Mouse (Mus musculus) bone marrow macrophage, adult 2 months (primary cell): ENCODE measurements around the gene Atp5d.

ENCODE experiments used
- CTCF ChIP-seq: IDR thresholded peaks from 2 replicates; pipeline ENCODE4 v1.5.1; 2012; ENCODE audit warnings: low read depth, mild to moderate bottlenecking, low read length, moderate library complexity
- POLR2A ChIP-seq: IDR thresholded peaks from 2 replicates; pipeline ENCODE4 v1.6.1; 2012; ENCODE audit warnings: mild to moderate bottlenecking, low read depth, low read length, borderline replicate concordance

GRCm38 (mm10) chr10:80150226-80151210, 12.1 kb downstream of the Atp5d start:
- TF ChIP-seq POLR2A (no peak), CTCF (no peak)
